Mouse (Mus musculus): ENCODE measurements around the gene Ccdc28b. TPM values are rescaled to one million over a fixed set of nuclear protein-coding genes. Genes with fewer than 3 reads are reported as not detected.

The Ccdc28b gene
- polyA plus RNA-seq, 1 experiment from 2014 or later, result 65.7 TPM

GRCm38 (mm10) chr4:129640638-129641467, 17.1 kb upstream of the Ccdc28b start, which contains the start of gene Txlna:
TSS of gene Txlna (minus strand) at chr4:129641065.
- Histone ChIP-seq H3K27me3 (no peaks in the 10 kb centered on the region), H3K4me3 (replicated peaks) (peak within 1 kb of the TSS; percentile 74), H3K4me1 (peaks cover 28% of the 10 kb centered on the region), H3K27ac (peak within 1 kb of the TSS; percentile 97), H3K36me3 (peaks cover 57% of the 10 kb centered on the region), H3K9ac (peak within 1 kb of the TSS; percentile 69), H3K4me2 (peak within 1 kb of the TSS; percentile 81), H3K9me3 (replicated peaks) (no peaks in the 10 kb centered on the region)
- WGBS, result under 1% methylated on average over 60 of the region's 60 CpGs
- peak; percentile 97 for ATAC-seq (replicated peaks; ENCODE audit: low FRiP score)

DNA sequence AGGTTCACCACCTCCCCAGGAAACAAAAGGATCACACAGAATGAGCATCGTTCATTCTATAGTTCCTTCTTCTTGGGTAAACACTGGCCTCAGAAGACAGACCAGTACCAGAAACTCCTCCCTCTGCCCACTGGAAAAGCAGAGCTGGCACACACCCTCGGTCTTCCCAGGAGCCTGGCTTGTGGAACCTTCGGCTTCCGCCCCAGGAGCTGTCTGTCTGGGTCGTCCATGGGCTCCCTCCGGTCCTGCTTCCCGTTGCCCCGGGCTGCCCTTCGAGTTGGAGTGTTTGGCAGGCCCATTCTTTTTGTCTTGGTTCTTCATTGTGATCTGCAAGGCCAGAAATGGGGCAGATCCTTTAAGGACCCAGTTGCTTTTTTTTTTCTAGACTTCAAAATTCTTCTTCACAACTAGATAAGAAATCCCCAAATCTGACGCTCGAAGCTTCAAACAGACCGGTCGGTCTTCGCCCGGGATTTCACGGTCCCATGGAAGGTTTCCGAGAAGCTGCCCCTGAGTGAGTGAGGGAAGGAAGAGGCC, 16.4 kb upstream of the Ccdc28b start:
- H3K4me1 ChIP-seq, result peaks cover 28% of the 10 kb centered on the region
- H3K27ac ChIP-seq, result peak overlapping the region; percentile 97
- peak overlapping the region; percentile 81 for H3K4me2 ChIP-seq
- H3K9me3 ChIP-seq (replicated peaks), result no peaks in the 10 kb centered on the region
- H3K9ac ChIP-seq, result peak overlapping the region; percentile 69
- peak overlapping the region; percentile 74 for H3K4me3 ChIP-seq (replicated peaks)
- peaks cover 57% of the 10 kb centered on the region for H3K36me3 ChIP-seq
- ATAC-seq (replicated peaks; ENCODE audit: low FRiP score), result no peak
- 3% methylated on average over 17 of the region's 17 CpGs for WGBS
- H3K27me3 ChIP-seq, result no peaks in the 10 kb centered on the region

DNA sequence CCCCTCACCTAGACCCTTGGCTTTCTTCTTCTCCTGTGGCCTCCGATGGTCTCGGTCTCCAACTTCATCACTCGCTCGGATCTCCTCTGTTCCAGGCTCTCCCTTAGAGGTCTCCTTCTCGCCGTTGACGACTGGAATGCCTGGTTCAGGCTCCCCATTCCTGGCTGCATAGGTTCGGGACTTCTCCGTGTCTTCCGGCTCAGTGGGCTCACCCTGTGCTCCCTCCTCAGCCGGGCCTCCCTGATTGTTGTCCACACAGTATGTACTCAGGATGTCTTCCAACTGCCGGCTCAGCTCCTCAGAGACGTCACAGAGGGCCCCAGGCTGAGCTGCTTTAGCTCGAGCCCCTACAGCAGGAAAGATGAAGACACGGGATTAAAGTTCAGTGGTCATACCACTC, 15.5 kb upstream of the Ccdc28b start:
- Histone ChIP-seq H3K27ac (no peak overlapping the region), H3K27me3 (no peaks in the 10 kb centered on the region), H3K36me3 (peaks cover 57% of the 10 kb centered on the region), H3K9me3 (replicated peaks) (no peaks in the 10 kb centered on the region), H3K4me3 (replicated peaks) (peak overlapping the region; percentile 74), H3K4me2 (peak overlapping the region; percentile 81), H3K9ac (peak overlapping the region; percentile 69), H3K4me1 (peaks cover 28% of the 10 kb centered on the region)
- WGBS, result 84% methylated on average over 15 of the region's 15 CpGs
- ATAC-seq (replicated peaks; ENCODE audit: low FRiP score), result no peak

- ATAC-seq (replicated peaks; ENCODE audit: low FRiP score), result no peak
- H3K36me3 ChIP-seq, result peaks cover 98% of the 10 kb centered on the region
Measured at GRCm38 (mm10) chr4:129633852-129634251, 10.1 kb upstream of the Ccdc28b start.

GRCm38 (mm10) chr4:129631867-129632266, 8.1 kb upstream of the Ccdc28b start:
- no peak overlapping the region for H3K9ac ChIP-seq
- no peak for ATAC-seq (replicated peaks; ENCODE audit: low FRiP score)
- no peak overlapping the region for H3K27ac ChIP-seq
- peaks cover 5% of the 10 kb centered on the region; the same call in 1 of the 2 replicates for H3K4me1 ChIP-seq
- peaks cover 100% of the 10 kb centered on the region for H3K36me3 ChIP-seq
- H3K4me3 ChIP-seq (replicated peaks), result no peak overlapping the region
- H3K4me2 ChIP-seq, result no peak overlapping the region
- H3K27me3 ChIP-seq, result no peaks in the 10 kb centered on the region
- 89% methylated on average over 12 of the region's 12 CpGs for WGBS
- H3K9me3 ChIP-seq (replicated peaks), result no peaks in the 10 kb centered on the region

More at GRCm38 (mm10) chr4:129633852-129634251, 10.1 kb upstream of the Ccdc28b start:
- no peak overlapping the region for H3K4me3 ChIP-seq (replicated peaks)
- H3K4me2 ChIP-seq, result no peak overlapping the region
- peaks cover 15% of the 10 kb centered on the region for H3K4me1 ChIP-seq
- no peak overlapping the region for H3K27ac ChIP-seq
- no peak overlapping the region for H3K9ac ChIP-seq
- no peaks in the 10 kb centered on the region for H3K9me3 ChIP-seq (replicated peaks)
- 96% methylated on average over 6 of the region's 6 CpGs for WGBS
- no peaks in the 10 kb centered on the region for H3K27me3 ChIP-seq

DNA sequence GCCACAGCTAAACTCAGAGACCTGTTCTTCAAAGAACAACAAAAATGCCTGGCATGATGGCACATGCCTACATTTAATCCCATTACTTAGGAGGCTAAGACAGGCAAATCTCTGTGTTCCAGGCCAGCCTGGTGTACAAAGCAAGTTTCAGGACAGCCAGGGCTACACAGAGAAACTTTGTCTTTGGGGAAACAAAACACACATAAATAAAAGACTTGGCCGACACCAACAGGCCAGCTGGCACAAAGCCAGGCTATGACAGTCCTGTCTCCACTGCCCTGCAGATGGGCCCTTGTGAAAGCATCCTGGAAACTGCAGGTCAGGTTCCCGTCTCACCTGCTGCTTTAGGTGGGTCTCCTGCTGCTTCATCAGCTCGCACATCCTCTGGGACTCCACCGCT, 7.2 kb upstream of the Ccdc28b start:
- 72% methylated on average over 4 of the region's 4 CpGs for WGBS
- Histone ChIP-seq H3K4me1 (peaks cover 9% of the 10 kb centered on the region; the same call in 1 of the 2 replicates), H3K27me3 (no peaks in the 10 kb centered on the region), H3K4me2 (no peak overlapping the region), H3K36me3 (peaks cover 99% of the 10 kb centered on the region), H3K4me3 (replicated peaks) (no peak overlapping the region), H3K9ac (no peak overlapping the region), H3K9me3 (replicated peaks) (no peaks in the 10 kb centered on the region), H3K27ac (no peak overlapping the region)
- ATAC-seq (replicated peaks; ENCODE audit: low FRiP score), result no peak

DNA sequence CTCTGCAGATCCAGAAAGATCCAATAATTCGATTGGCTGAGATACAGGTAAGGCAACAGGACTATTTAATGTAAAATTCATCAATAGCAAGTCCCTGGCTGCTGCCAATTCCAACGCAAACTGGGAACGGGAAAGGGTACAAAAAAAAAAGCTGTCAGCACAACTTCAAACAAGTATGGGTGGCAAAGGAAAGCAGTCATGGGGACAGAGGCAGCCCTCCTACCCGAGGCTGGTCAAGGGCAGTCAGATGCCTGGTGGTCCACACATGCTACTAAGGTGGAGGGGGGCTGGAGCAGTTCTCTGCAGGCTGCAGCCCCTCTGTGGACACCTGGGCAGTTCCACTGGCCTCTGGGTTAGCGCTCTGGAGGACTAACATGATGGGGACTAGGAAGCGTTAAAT, 2.3 kb upstream of the Ccdc28b start:
- H3K27ac ChIP-seq, result no peak overlapping the region
- H3K36me3 ChIP-seq, result peaks cover 56% of the 10 kb centered on the region
- H3K4me3 ChIP-seq (replicated peaks), result no peak overlapping the region
- no peak overlapping the region for H3K9ac ChIP-seq
- ATAC-seq (replicated peaks; ENCODE audit: low FRiP score), result no peak
- no peaks in the 10 kb centered on the region for H3K9me3 ChIP-seq (replicated peaks)
- 77% methylated on average over 6 of the region's 6 CpGs for WGBS
- H3K4me2 ChIP-seq, result no peak overlapping the region
- H3K27me3 ChIP-seq, result no peaks in the 10 kb centered on the region
- peaks cover 32% of the 10 kb centered on the region for H3K4me1 ChIP-seq

- Histone ChIP-seq H3K27ac (peak overlapping the region; percentile 93), H3K4me1 (peaks cover 35% of the 10 kb centered on the region), H3K36me3 (peaks cover 51% of the 10 kb centered on the region), H3K9ac (no peak overlapping the region), H3K9me3 (replicated peaks) (no peaks in the 10 kb centered on the region), H3K27me3 (no peaks in the 10 kb centered on the region), H3K4me2 (peak overlapping the region; percentile 81), H3K4me3 (replicated peaks) (no peak overlapping the region)
- ATAC-seq (replicated peaks; ENCODE audit: low FRiP score), result no peak
- 47% methylated on average over 4 of the region's 4 CpGs for WGBS
Measured at GRCm38 (mm10) chr4:129625496-129625895, 1.7 kb upstream of the Ccdc28b start.

DNA sequence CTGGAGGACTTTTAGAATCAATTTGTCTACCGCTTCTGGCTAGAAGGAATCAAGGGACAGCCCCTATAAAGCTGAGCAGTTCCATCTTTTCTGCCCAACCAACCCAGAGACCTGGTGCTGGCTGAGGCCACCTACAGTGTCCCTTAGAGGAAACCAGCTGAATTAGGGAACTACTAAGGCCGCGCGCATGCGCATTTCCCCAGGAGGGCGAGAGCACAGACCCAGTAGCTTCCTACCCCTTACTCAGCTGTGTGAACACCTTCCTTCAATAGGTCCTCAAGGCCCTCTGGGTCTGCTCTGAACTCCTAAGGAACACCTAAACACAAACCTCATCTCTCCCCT, 1.3 kb upstream of the Ccdc28b start:
- Histone ChIP-seq H3K36me3 (peaks cover 46% of the 10 kb centered on the region), H3K9ac (peak overlapping the region; percentile 54), H3K4me3 (replicated peaks) (peak overlapping the region; percentile 73), H3K27ac (peak overlapping the region; percentile 93), H3K27me3 (no peaks in the 10 kb centered on the region), H3K4me1 (peaks cover 35% of the 10 kb centered on the region), H3K9me3 (replicated peaks) (no peaks in the 10 kb centered on the region), H3K4me2 (peak overlapping the region; percentile 81)
- peak; percentile 20; the same call in 1 of the 2 replicates for ATAC-seq (replicated peaks; ENCODE audit: low FRiP score)
- WGBS, result 0% methylated on average over 6 of the region's 6 CpGs

- Histone ChIP-seq H3K27me3 (no peaks in the 10 kb centered on the region), H3K36me3 (peaks cover 40% of the 10 kb centered on the region), H3K4me3 (replicated peaks) (peak overlapping the region; percentile 73), H3K4me2 (peak overlapping the region; percentile 81), H3K27ac (peak overlapping the region; percentile 93), H3K4me1 (peaks cover 35% of the 10 kb centered on the region), H3K9me3 (replicated peaks) (no peaks in the 10 kb centered on the region), H3K9ac (peak overlapping the region; percentile 76)
- peak; percentile 92 for ATAC-seq (replicated peaks; ENCODE audit: low FRiP score)
- under 1% methylated on average over 18 of the region's 18 CpGs for WGBS
Measured at GRCm38 (mm10) chr4:129624281-129625028, 708 bp upstream of the Ccdc28b start.

- peak overlapping the region; percentile 93 for H3K27ac ChIP-seq
- H3K27me3 ChIP-seq, result no peaks in the 10 kb centered on the region
- H3K4me2 ChIP-seq, result peak overlapping the region; percentile 81
- H3K9me3 ChIP-seq (replicated peaks), result no peaks in the 10 kb centered on the region
- H3K4me3 ChIP-seq (replicated peaks), result peak overlapping the region; percentile 73
- no peak for ATAC-seq (replicated peaks; ENCODE audit: low FRiP score)
- peaks cover 46% of the 10 kb centered on the region for H3K4me1 ChIP-seq
- 19% methylated on average over 8 of the region's 8 CpGs for WGBS
- peaks cover 26% of the 10 kb centered on the region for H3K36me3 ChIP-seq
- peak overlapping the region; percentile 76 for H3K9ac ChIP-seq
Measured at GRCm38 (mm10) chr4:129622803-129623535, 778 bp downstream of the Ccdc28b start.

Measured in kidney, embryonic 15.5 days (tissue).